Mouse (Mus musculus) MEL (cell line): ENCODE measurements around the gene Slc16a13. TPM values are rescaled to one million over a fixed set of nuclear protein-coding genes. Genes with fewer than 3 reads are reported as not detected.

Experiments used
- DNase-seq: peaks from one replicate; pipeline ENCODE4 v3.0.0; 2011; ENCODE audit warnings: low read depth, low spot score
- H3K27ac ChIP-seq: 2 replicates; pipeline ENCODE4 v1.5.1; 2012; ENCODE audit warnings: low read depth, mild to moderate bottlenecking, control low read depth, low read length, moderate library complexity; ENCODE audit not compliant: control insufficient read depth
- H3K27me3 ChIP-seq, 2 experiments: fragments of 150-350 bp in 1 of 2; sonication (generic) in 1 of 2; 2 replicates each; pipeline ENCODE4 v1.6.1; 2012; ENCODE audit warnings: low read length in 2 of 2, mild to moderate bottlenecking in 2 of 2, improper control_type of control experiment in 1 of 2, moderate library complexity in 1 of 2; ENCODE audit not compliant: insufficient read depth in 2 of 2, control insufficient read depth in 1 of 2
- H3K36me3 ChIP-seq, 2 experiments: 2 replicates each; pipeline ENCODE4 v1.6.1; 2012 to 2014; ENCODE audit warnings: low read length in 2 of 2, improper control_type of control experiment in 1 of 2, inconsistent platforms in 1 of 2, mild to moderate bottlenecking in 1 of 2; ENCODE audit not compliant: insufficient read depth in 2 of 2, control insufficient read depth in 1 of 2
- H3K4me1 ChIP-seq, 2 experiments: fragments of 150-350 bp in 1 of 2; sonication (generic) in 1 of 2; 2 replicates each; pipeline ENCODE4 v1.6.1; 2012; ENCODE audit warnings: low read length in 2 of 2, improper control_type of control experiment in 1 of 2, mild to moderate bottlenecking in 1 of 2; ENCODE audit not compliant: insufficient read depth in 2 of 2, control insufficient read depth in 1 of 2
- H3K4me3 ChIP-seq, 2 experiments: fragments of 150-350 bp in 1 of 2; sonication (generic) in 1 of 2; 2 replicates each; pipeline ENCODE4 v1.5.1; 2012; ENCODE audit warnings: low read depth in 2 of 2, low read length in 2 of 2, mild to moderate bottlenecking in 2 of 2, moderate library complexity in 2 of 2, control low read depth in 1 of 2, improper control_type of control experiment in 1 of 2; ENCODE audit not compliant: control insufficient read depth in 1 of 2, insufficient read depth in 1 of 2
- H3K79me2 ChIP-seq: 2 replicates; pipeline ENCODE4 v1.6.1; 2012; ENCODE audit warnings: mild to moderate bottlenecking, low read length, moderate library complexity; ENCODE audit not compliant: control insufficient read depth, poor library complexity, insufficient read depth
- H3K9ac ChIP-seq: 2 replicates; pipeline ENCODE4 v1.6.1; 2012; ENCODE audit warnings: low read depth, mild to moderate bottlenecking, control low read depth, low read length, moderate library complexity; ENCODE audit not compliant: control insufficient read depth, poor library complexity, severe bottlenecking
- H3K9me3 ChIP-seq: fragments of 150-350 bp; sonication (generic); replicated peaks from 2 replicates; pipeline ENCODE4 v1.6.1; 2012; ENCODE audit warnings: mild to moderate bottlenecking, low read length, improper control_type of control experiment, moderate library complexity; ENCODE audit not compliant: insufficient read depth
- BHLHE40 ChIP-seq: IDR thresholded peaks from 2 replicates; pipeline ENCODE4 v1.6.1; 2012; ENCODE audit warnings: low read depth, mild to moderate bottlenecking, inconsistent platforms, low read length, improper control_type of control experiment, borderline replicate concordance
- CHD1 ChIP-seq: IDR thresholded peaks from 2 replicates; pipeline ENCODE4 v1.6.1; 2012; ENCODE audit warnings: low read depth, mild to moderate bottlenecking, inconsistent platforms, low read length, improper control_type of control experiment
- CTCF ChIP-seq, 3 experiments: IDR thresholded peaks in 2 of 3; conservative IDR thresholded peaks in 1 of 3; 2 replicates each; pipeline ENCODE4 v1.5.1; 2011 to 2012; ENCODE audit warnings: low read length in 3 of 3, low read depth in 2 of 3, mild to moderate bottlenecking in 2 of 3, improper control_type of control experiment in 1 of 3, inconsistent platforms in 1 of 3, mixed read lengths in 1 of 3, moderate library complexity in 1 of 3; ENCODE audit not compliant: control insufficient read depth in 1 of 3, insufficient read depth in 1 of 3, poor library complexity in 1 of 3, severe bottlenecking in 1 of 3
- E2F4 ChIP-seq: IDR thresholded peaks from 2 replicates; pipeline ENCODE4 v1.6.1; 2011; ENCODE audit warnings: low read depth, low read length, improper control_type of control experiment, borderline replicate concordance
- ELF1 ChIP-seq: IDR thresholded peaks from 2 replicates; pipeline ENCODE4 v1.6.1; 2014; ENCODE audit warnings: low read depth, mild to moderate bottlenecking, inconsistent platforms, low read length, improper control_type of control experiment, moderate library complexity
- ETS1 ChIP-seq: IDR thresholded peaks from 2 replicates; pipeline ENCODE4 v1.6.1; 2012; ENCODE audit warnings: low read depth, mild to moderate bottlenecking, inconsistent platforms, low read length, improper control_type of control experiment, moderate library complexity
- GATA1 ChIP-seq: IDR thresholded peaks from 2 replicates; pipeline ENCODE4 v1.6.1; 2011; ENCODE audit warnings: low read depth, low read length, improper control_type of control experiment
- HCFC1 ChIP-seq: IDR thresholded peaks from 2 replicates; pipeline ENCODE4 v1.6.1; 2012; ENCODE audit warnings: low read depth, mild to moderate bottlenecking, inconsistent platforms, low read length, improper control_type of control experiment, moderate library complexity
- KAT2A ChIP-seq: conservative IDR thresholded peaks from 2 replicates; pipeline ENCODE4 v1.6.1; 2012; ENCODE audit warnings: low read depth, low read length, improper control_type of control experiment, inconsistent platforms
- MAX ChIP-seq: IDR thresholded peaks from 2 replicates; pipeline ENCODE4 v1.6.1; 2011; ENCODE audit warnings: low read length, improper control_type of control experiment
- MXI1 ChIP-seq: IDR thresholded peaks from 2 replicates; pipeline ENCODE4 v1.6.1; 2011; ENCODE audit warnings: mild to moderate bottlenecking, low read depth, low read length, improper control_type of control experiment
- MYC ChIP-seq: IDR thresholded peaks from 2 replicates; pipeline ENCODE4 v1.6.1; 2011; ENCODE audit warnings: low read depth, mild to moderate bottlenecking, low read length, improper control_type of control experiment, moderate library complexity
- NELFE ChIP-seq: IDR thresholded peaks from 2 replicates; pipeline ENCODE4 v1.6.1; 2011; ENCODE audit warnings: low read depth, low read length, improper control_type of control experiment
- NRF1 ChIP-seq: IDR thresholded peaks from 2 replicates; pipeline ENCODE4 v1.6.1; 2014; ENCODE audit warnings: low read depth, mild to moderate bottlenecking, inconsistent platforms, low read length, improper control_type of control experiment, moderate library complexity; ENCODE audit not compliant: poor library complexity, insufficient read depth, severe bottlenecking
- POLR2A ChIP-seq, 2 experiments: IDR thresholded peaks; 2 replicates each; pipeline ENCODE4 v1.6.1; 2011 to 2012; ENCODE audit warnings: low read length in 2 of 2, mild to moderate bottlenecking in 2 of 2, control low read depth in 1 of 2, improper control_type of control experiment in 1 of 2, low read depth in 1 of 2, moderate library complexity in 1 of 2; ENCODE audit not compliant: control insufficient read depth in 1 of 2, insufficient read depth in 1 of 2, poor library complexity in 1 of 2
- POLR2AphosphoS2 ChIP-seq: IDR thresholded peaks from 2 replicates; pipeline ENCODE4 v1.6.1; 2011; ENCODE audit warnings: low read length, improper control_type of control experiment
- POLR2AphosphoS5 ChIP-seq: IDR thresholded peaks from 2 replicates; pipeline ENCODE4 v1.6.1; 2012; ENCODE audit warnings: low read depth, borderline replicate concordance, mild to moderate bottlenecking, inconsistent platforms, low read length, moderate library complexity, mixed read lengths
- RAD21 ChIP-seq: IDR thresholded peaks from 2 replicates; pipeline ENCODE4 v1.6.1; 2011; ENCODE audit warnings: mild to moderate bottlenecking, low read depth, low read length, improper control_type of control experiment
- RCOR1 ChIP-seq: IDR thresholded peaks from 2 replicates; pipeline ENCODE4 v1.6.1; 2012; ENCODE audit warnings: low read depth, mild to moderate bottlenecking, inconsistent platforms, low read length, improper control_type of control experiment
- TBP ChIP-seq: IDR thresholded peaks from 2 replicates; pipeline ENCODE4 v1.8.0; 2011; ENCODE audit warnings: low read depth, low read length, improper control_type of control experiment
- TCF12 ChIP-seq: IDR thresholded peaks from 2 replicates; pipeline ENCODE4 v1.6.1; 2014; ENCODE audit warnings: low read depth, mild to moderate bottlenecking, inconsistent platforms, low read length, improper control_type of control experiment, moderate library complexity
- USF1 ChIP-seq: IDR thresholded peaks from 2 replicates; pipeline ENCODE4 v1.6.1; 2014; ENCODE audit warnings: low read depth, mild to moderate bottlenecking, inconsistent platforms, low read length, improper control_type of control experiment, moderate library complexity
- USF2 ChIP-seq, 2 experiments: IDR thresholded peaks; 2 replicates each; pipeline ENCODE4 v1.6.1; 2011 to 2012; ENCODE audit warnings: improper control_type of control experiment in 2 of 2, low read length in 2 of 2, borderline replicate concordance in 1 of 2, inconsistent platforms in 1 of 2, low read depth in 1 of 2, mild to moderate bottlenecking in 1 of 2; ENCODE audit not compliant: insufficient read depth in 1 of 2
- ZC3H11A ChIP-seq: IDR thresholded peaks from 2 replicates; pipeline ENCODE4 v1.6.1; 2012; ENCODE audit warnings: low read depth, mild to moderate bottlenecking, inconsistent platforms, low read length, improper control_type of control experiment
- ZKSCAN1 ChIP-seq: IDR thresholded peaks from 2 replicates; pipeline ENCODE4 v1.6.1; 2012; ENCODE audit warnings: low read depth, mild to moderate bottlenecking, inconsistent platforms, low read length, improper control_type of control experiment, moderate library complexity
- polyA plus RNA-seq, 2 experiments: library from polyadenylated mRNA; stranded (reverse) in 1 of 2; unstranded in 1 of 2; fragments of >175 nt in 1 of 2; fragments of >200 nt in 1 of 2; gene quantifications; 2 replicates each; pipeline versions ENCODE4 v1.2.1 to v1.2.4; 2012; ENCODE audit warnings: low replicate concordance in 2 of 2, low read depth in 1 of 2; ENCODE audit not compliant: insufficient read length in 2 of 2, insufficient read depth in 1 of 2, missing spikeins in 1 of 2
- total RNA-seq: library from RNA; depleted of rRNA; stranded (reverse); fragments of 300-350 nt; gene quantifications from 2 replicates; pipeline ENCODE4 v1.2.3, GENCODE M21; 2012

Slc16a13 gene
- total and polyA plus RNA-seq, 3 experiments: 4.2 to 7.9 TPM; not detected in 1

- Histone ChIP-seq H3K27me3 (peaks cover 0 to 3% of the 10 kb centered on the region in 2 experiments; a peak in 2 of 4 replicates), H3K79me2 (no peaks in the 10 kb centered on the region), H3K4me1 (no peaks in the 10 kb centered on the region), H3K36me3 (no peaks in the 10 kb centered on the region), H3K9ac (no peak overlapping the region), H3K27ac (no peak overlapping the region), H3K9me3 (no peaks in the 10 kb centered on the region), H3K4me3 (no peak overlapping the region)
- TF ChIP-seq MAX (no peak), USF2 (IDR thresholded peaks at IDR 0.05; ENCODE audit: borderline replicate concordance in 1 of 2, insufficient read depth in 1 of 2, low read depth in 1 of 2, low read length in 2 of 2) (no peak), HCFC1 (no peak), MXI1 (no peak), NELFE (no peak), USF1 (no peak), ZKSCAN1 (no peak), ETS1 (no peak)
- no peak for DNase-seq
Observed at GRCm38 (mm10) chr11:70191188-70191587, 29.7 kb downstream of the Slc16a13 start.

DNA sequence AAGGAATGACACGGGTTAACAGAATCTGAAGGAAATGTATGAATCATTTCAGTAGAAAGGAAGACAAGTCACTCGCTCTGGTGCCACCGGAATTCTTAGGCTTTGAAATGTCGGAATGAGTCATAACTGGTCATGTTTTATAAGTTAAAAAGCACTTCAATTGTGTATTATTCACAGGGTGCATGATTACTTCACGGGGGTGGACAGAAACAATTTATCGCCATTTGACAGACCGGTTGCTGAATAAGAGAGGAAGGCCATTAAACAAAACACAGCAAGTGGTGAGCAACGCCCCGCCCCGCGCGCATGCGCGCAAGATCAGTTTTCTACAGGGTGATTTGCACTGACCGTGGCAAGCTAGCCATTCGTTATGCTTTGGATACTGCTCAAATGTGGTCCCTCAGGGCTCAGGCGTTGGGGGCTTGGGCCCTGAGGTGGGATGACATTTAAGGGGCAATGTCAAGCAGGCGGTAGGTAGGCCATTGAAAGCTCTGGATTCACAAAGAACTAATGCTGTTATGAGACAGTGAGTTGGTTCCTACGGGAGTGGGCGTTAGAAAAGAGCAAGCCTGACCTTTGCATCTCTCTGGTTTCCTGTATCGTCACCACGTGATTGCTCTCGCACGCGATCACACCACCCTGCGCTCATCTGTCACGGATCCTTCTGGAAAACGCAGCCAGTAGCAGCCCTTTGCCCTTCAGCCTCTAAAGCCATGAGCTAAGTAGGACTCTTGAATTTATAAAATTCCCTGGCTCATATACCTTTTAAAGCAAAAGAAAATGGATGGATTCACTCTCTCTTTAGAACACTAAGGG, 31.3 kb downstream of the Slc16a13 start:
- Histone ChIP-seq H3K79me2 (no peaks in the 10 kb centered on the region), H3K9ac (no peak overlapping the region), H3K4me1 (no peaks in the 10 kb centered on the region), H3K36me3 (0 out of 4 replicates have a peak, but pooled peaks cover 0 to 2% of the 10 kb centered on the region in 2 experiments), H3K4me3 (no peak overlapping the region), H3K9me3 (no peaks in the 10 kb centered on the region), H3K27ac (no peak overlapping the region), H3K27me3 (peaks cover 0 to 1% of the 10 kb centered on the region in 2 experiments; a peak in 2 of 4 replicates)
- DNase-seq: no peak
- TF ChIP-seq TCF12 (no peak), TBP (no peak), MYC (no peak), GATA1 (no peak), NELFE (no peak), RCOR1 (no peak), ZC3H11A (no peak), E2F4 (no peak), KAT2A (no peak), USF1 (no peak), CTCF (IDR thresholded peaks at IDR 0.05 in 2 of 3, conservative IDR thresholded peaks at IDR 0.05 in 1 of 3; ENCODE audit: control insufficient read depth in 1 of 3, insufficient read depth in 1 of 3, low read depth in 2 of 3, low read length in 3 of 3, poor library complexity in 1 of 3, severe bottlenecking in 1 of 3) (no peak), POLR2AphosphoS2 (no peak), POLR2AphosphoS5 (no peak), NRF1 (no peak), RAD21 (no peak), POLR2A (IDR thresholded peaks at IDR 0.05; ENCODE audit: control insufficient read depth in 1 of 2, insufficient read depth in 1 of 2, low read depth in 1 of 2, low read length in 2 of 2, poor library complexity in 1 of 2) (no peak), ELF1 (no peak), BHLHE40 (no peak), CHD1 (no peak)
